Mouse (Mus musculus) C2C12 (cell line): ENCODE results near the gene Ccdc83.

Experiments used
- CEBPB ChIP-seq: IDR thresholded peaks from one replicate; pipeline ENCODE4 v1.6.1; 2011; ENCODE audit warnings: low read depth, mild to moderate bottlenecking, control low read depth, moderate library complexity
- CTCF ChIP-seq: IDR thresholded peaks from one replicate; pipeline ENCODE4 v1.5.1; 2011; ENCODE audit not compliant: control insufficient read depth, insufficient read depth, insufficient read length
- FOSL1 ChIP-seq: IDR thresholded peaks from one replicate; pipeline ENCODE4 v1.8.0; 2011; ENCODE audit warnings: mild to moderate bottlenecking, low read length; ENCODE audit not compliant: poor library complexity, insufficient read depth, severe bottlenecking
- MAX ChIP-seq: IDR thresholded peaks from one replicate; pipeline ENCODE4 v1.6.1; 2011; ENCODE audit warnings: mild to moderate bottlenecking, control low read depth
- MYOD1 ChIP-seq: IDR thresholded peaks from one replicate; pipeline ENCODE4 v1.6.1; 2011; ENCODE audit warnings: low read depth; ENCODE audit not compliant: control insufficient read depth, insufficient read length
- MYOG ChIP-seq: IDR thresholded peaks from one replicate; pipeline ENCODE4 v1.6.1; 2011; ENCODE audit not compliant: control insufficient read depth, insufficient read length; ENCODE audit errors: extremely low read depth
- USF1 ChIP-seq: IDR thresholded peaks from one replicate; pipeline ENCODE4 v1.6.1; 2011; ENCODE audit warnings: low read depth, mild to moderate bottlenecking, control low read depth, moderate library complexity

DNA sequence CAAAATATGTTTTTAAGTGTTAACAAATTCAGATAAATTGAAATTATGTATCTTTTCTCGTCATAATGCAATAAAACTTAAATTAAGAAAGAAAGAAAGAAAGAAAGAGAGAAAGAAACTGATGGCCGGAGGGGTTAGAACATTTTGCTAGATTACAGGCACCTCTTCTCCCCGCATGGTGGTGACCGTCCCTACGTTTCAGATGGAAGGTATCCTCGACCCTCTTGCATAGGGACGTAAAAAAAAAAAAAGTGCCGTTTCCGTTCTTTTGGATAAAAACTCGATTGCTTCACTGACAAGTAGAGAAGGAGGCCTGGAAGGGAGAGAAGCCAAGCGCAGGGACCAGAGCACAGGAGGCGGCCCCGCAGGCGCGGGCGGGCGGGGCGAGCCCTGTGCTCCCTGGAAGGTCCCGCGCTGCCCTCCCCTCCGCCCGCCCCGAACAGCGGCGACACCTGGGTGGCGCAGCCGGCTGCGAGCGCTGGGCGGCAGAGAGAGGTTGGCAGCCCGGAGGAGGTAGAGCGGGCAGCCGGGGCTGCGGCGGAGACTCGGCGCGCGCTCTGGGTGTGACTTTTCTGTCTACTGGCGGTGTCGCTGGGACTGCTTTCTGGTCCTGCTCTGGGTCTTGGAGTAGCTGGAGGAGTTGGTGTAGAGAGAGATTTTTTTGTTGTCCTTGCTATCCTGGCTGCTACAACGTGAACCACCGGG is 36.5 kb upstream of the Ccdc83 start, which contains the start of gene Sytl2:
- TF ChIP-seq CTCF = no peak
- no peak for TF ChIP-seq CEBPB
- no peak for TF ChIP-seq MYOD1
- TF ChIP-seq FOSL1 = no peak
- TF ChIP-seq USF1 = no peak
- TF ChIP-seq MYOG = no peak
- no peak for TF ChIP-seq MAX
